Mouse (Mus musculus): ENCODE results near the gene Bola1.

GRCm38 (mm10) chr3:96264404-96264949, 45.0 kb upstream of the Bola1 start:
- TF ChIP-seq GATA1 (IDR thresholded peaks at IDR 0.05; ENCODE audit: borderline replicate concordance, low read length) (no peak), FLI1 (IDR thresholded peaks at IDR 0.05; ENCODE audit: low read length) (no peak)
